Mouse (Mus musculus) heart, embryonic 10.5 days (tissue): ENCODE measurements around the gene Zglp1. TPM values are rescaled to one million over a fixed set of nuclear protein-coding genes. Genes with fewer than 3 reads are reported as not detected.

ENCODE experiments used
- DNase-seq: peaks from one replicate; pipeline ENCODE4 v3.0.0-alpha.2; 2017; ENCODE audit warnings: low spot score
- H3K27ac ChIP-seq: fragments of 300-500 bp; sonication (generic); 2 replicates; pipeline ENCODE4 v1.5.1; 2016; ENCODE audit warnings: mild to moderate bottlenecking
- H3K27me3 ChIP-seq: fragments of 300-500 bp; sonication (generic); 2 replicates; pipeline ENCODE4 v1.6.1; 2016; ENCODE audit warnings: mild to moderate bottlenecking; ENCODE audit not compliant: poor library complexity, insufficient read depth, severe bottlenecking
- H3K36me3 ChIP-seq: fragments of 300-500 bp; sonication (generic); 2 replicates; pipeline ENCODE4 v1.6.1; 2016; ENCODE audit warnings: mild to moderate bottlenecking, moderate library complexity
- H3K4me1 ChIP-seq: fragments of 300-500 bp; sonication (generic); 2 replicates; pipeline ENCODE4 v1.6.1; 2016; ENCODE audit warnings: mild to moderate bottlenecking
- H3K4me3 ChIP-seq: fragments of 300-500 bp; sonication (generic); 2 replicates; pipeline ENCODE4 v1.5.1; 2016; ENCODE audit warnings: mild to moderate bottlenecking, moderate library complexity
- H3K9me3 ChIP-seq: fragments of 300-500 bp; sonication (generic); 2 replicates; pipeline ENCODE4 v1.6.1; 2016; ENCODE audit warnings: mild to moderate bottlenecking, moderate library complexity
- WGBS: fragments of 180-500 bp; shearing (Covaris S2); methylation state at CpG from one replicate; pipeline ENCODE4 v1.1.7; 2016; 5-methylcytosine and 5-hydroxymethylcytosine counted together
- polyA plus RNA-seq: library from polyadenylated mRNA; unstranded; fragments of >200 nt; fragmentation: Nextera tagmentation; extraction: Ambion mirVana; gene quantifications from 2 replicates; pipeline ENCODE4 v1.2.1, GENCODE M21; 2016

Zglp1 gene
- polyA plus RNA-seq, 1 experiment from 2014 or later: 1.9 TPM

- peak; percentile 91 for DNase-seq
- Histone ChIP-seq H3K36me3 (no peaks in the 10 kb centered on the region), H3K27me3 (peaks cover 89% of the 10 kb centered on the region), H3K27ac (no peak overlapping the region), H3K4me1 (peaks cover 57% of the 10 kb centered on the region), H3K9me3 (no peaks in the 10 kb centered on the region), H3K4me3 (peak overlapping the region; percentile 66)
- WGBS: under 1% methylated on average over 13 of the region's 13 CpGs
These were observed 36.1 kb downstream of the Zglp1 start for GRCm38 (mm10) chr9:21030781-21031250.

GRCm38 (mm10) chr9:21030055-21030600, 36.8 kb downstream of the Zglp1 start:
- Histone ChIP-seq H3K27me3 (peaks cover 88% of the 10 kb centered on the region), H3K4me3 (peak overlapping the region; percentile 66), H3K9me3 (no peaks in the 10 kb centered on the region), H3K27ac (peak overlapping the region; percentile 84; the same call in 1 of the 2 replicates), H3K36me3 (no peaks in the 10 kb centered on the region), H3K4me1 (peaks cover 53% of the 10 kb centered on the region)
- WGBS: 18% methylated on average over 22 of the region's 22 CpGs
- no peak for DNase-seq

GRCm38 (mm10) chr9:21029291-21030054, 37.4 kb downstream of the Zglp1 start, which contains the start of gene Icam4:
Icam4 (plus strand) TSS chr9:21029373.
- peak within 1 kb of the TSS; percentile 84 for H3K27ac ChIP-seq
- H3K4me3 ChIP-seq: peak within 1 kb of the TSS; percentile 66
- H3K9me3 ChIP-seq: no peaks in the 10 kb centered on the region
- DNase-seq: peak; percentile 93
- WGBS: under 1% methylated on average over 37 of the region's 37 CpGs
- no peaks in the 10 kb centered on the region for H3K36me3 ChIP-seq
- H3K4me1 ChIP-seq: peaks cover 47% of the 10 kb centered on the region
- peaks cover 84% of the 10 kb centered on the region for H3K27me3 ChIP-seq

- DNase-seq: no peak
- Histone ChIP-seq H3K4me3 (peak overlapping the region; percentile 66; the same call in 1 of the 2 replicates), H3K27ac (peak overlapping the region; percentile 84; the same call in 1 of the 2 replicates), H3K4me1 (peaks cover 45% of the 10 kb centered on the region), H3K27me3 (peaks cover 77% of the 10 kb centered on the region), H3K9me3 (no peaks in the 10 kb centered on the region), H3K36me3 (no peaks in the 10 kb centered on the region)
- WGBS: 70% methylated on average over 6 of the region's 6 CpGs
These were observed 38.3 kb downstream of the Zglp1 start for GRCm38 (mm10) chr9:21028560-21029110.

DNA sequence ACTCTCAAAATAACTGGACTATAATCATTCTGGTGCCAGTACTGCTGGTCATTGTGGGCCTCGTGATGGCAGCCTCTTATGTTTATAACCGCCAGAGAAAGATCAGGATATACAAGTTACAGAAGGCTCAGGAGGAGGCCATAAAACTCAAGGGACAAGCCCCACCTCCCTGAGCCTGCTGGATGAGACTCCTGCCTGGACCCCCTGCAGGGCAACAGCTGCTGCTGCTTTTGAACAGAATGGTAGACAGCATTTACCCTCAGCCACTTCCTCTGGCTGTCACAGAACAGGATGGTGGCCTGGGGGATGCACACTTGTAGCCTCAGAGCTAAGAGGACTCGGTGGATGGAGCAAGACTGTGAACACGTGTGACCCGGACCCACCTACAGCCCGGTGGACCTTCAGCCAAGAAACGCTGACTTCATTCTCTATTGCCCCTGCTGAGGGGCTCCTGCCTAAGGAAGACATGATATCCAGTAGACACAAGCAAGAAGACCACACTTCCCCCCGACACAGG, 39.1 kb downstream of the Zglp1 start:
- H3K27ac ChIP-seq: no peak overlapping the region
- peaks cover 69% of the 10 kb centered on the region for H3K27me3 ChIP-seq
- H3K36me3 ChIP-seq: no peaks in the 10 kb centered on the region
- 45% methylated on average over 8 of the region's 8 CpGs for WGBS
- H3K9me3 ChIP-seq: no peaks in the 10 kb centered on the region
- peaks cover 37% of the 10 kb centered on the region for H3K4me1 ChIP-seq
- no peak for DNase-seq
- no peak overlapping the region for H3K4me3 ChIP-seq

GRCm38 (mm10) chr9:21026849-21027248, 40.0 kb downstream of the Zglp1 start:
- Histone ChIP-seq H3K4me3 (no peak overlapping the region), H3K36me3 (no peaks in the 10 kb centered on the region), H3K27me3 (peaks cover 59% of the 10 kb centered on the region), H3K27ac (no peak overlapping the region), H3K9me3 (no peaks in the 10 kb centered on the region), H3K4me1 (peaks cover 27% of the 10 kb centered on the region)
- WGBS: 69% methylated on average over 12 of the region's 12 CpGs
- DNase-seq: no peak

- WGBS: 63% methylated on average over 19 of the region's 19 CpGs
- Histone ChIP-seq H3K36me3 (no peaks in the 10 kb centered on the region), H3K4me1 (peaks cover 13% of the 10 kb centered on the region), H3K27ac (no peak overlapping the region), H3K9me3 (no peaks in the 10 kb centered on the region), H3K4me3 (no peak overlapping the region), H3K27me3 (peaks cover 50% of the 10 kb centered on the region)
- no peak for DNase-seq
These were observed 41.6 kb downstream of the Zglp1 start for GRCm38 (mm10) chr9:21025258-21025810.

GRCm38 (mm10) chr9:21022726-21023125, 44.2 kb downstream of the Zglp1 start:
- Histone ChIP-seq H3K4me3 (no peak overlapping the region), H3K4me1 (no peaks in the 10 kb centered on the region), H3K36me3 (no peaks in the 10 kb centered on the region), H3K27ac (no peak overlapping the region), H3K27me3 (peaks cover 43% of the 10 kb centered on the region), H3K9me3 (no peaks in the 10 kb centered on the region)
- DNase-seq: no peak
- 80% methylated on average over 1 of the region's 1 CpGs for WGBS

DNA sequence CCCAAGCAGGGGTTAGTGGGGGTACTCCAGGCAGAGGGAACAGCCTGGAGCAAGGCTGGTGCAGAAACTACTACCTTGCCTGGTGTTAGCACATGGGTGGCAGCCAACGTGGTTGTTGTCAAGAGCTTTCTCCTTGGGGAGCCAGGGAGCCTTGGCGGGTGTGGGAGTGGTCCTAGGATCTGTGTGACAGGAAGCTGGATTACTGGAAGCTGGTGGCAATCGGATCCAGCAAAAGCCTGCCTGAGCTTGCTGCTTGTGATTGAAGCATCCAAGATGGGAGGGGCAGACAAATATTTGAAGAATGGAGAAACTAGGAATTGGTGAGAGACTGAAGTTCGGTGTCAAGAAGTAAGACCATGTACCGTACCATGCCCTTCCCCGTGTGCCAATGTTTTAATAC, 44.6 kb downstream of the Zglp1 start:
- Histone ChIP-seq H3K27ac (no peak overlapping the region), H3K4me1 (no peaks in the 10 kb centered on the region), H3K27me3 (peaks cover 43% of the 10 kb centered on the region), H3K36me3 (no peaks in the 10 kb centered on the region), H3K4me3 (no peak overlapping the region), H3K9me3 (no peaks in the 10 kb centered on the region)
- DNase-seq: no peak
- WGBS: 53% methylated on average over 6 of the region's 6 CpGs

DNA sequence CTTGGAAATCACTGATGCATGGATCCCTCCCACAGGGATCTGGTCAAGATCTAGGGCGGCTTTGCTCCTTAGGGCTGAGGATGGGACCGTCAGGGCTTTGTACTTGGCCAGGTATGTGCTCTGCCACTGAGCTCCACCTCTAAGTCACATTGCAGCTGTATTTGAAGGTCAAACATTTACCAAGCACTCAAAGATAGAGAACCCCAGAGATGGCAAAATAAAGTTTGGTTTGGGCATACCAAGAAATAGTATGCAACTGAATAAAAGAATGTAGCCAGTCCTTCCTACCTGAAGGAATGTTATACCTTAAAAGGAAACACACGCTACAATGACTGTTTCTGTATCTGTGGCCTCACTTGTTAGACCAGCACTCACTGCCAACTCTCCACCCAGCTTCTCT, 45.5 kb downstream of the Zglp1 start:
- Histone ChIP-seq H3K9me3 (no peaks in the 10 kb centered on the region), H3K27ac (no peak overlapping the region), H3K4me3 (no peak overlapping the region), H3K36me3 (no peaks in the 10 kb centered on the region), H3K4me1 (peaks cover 5% of the 10 kb centered on the region; the same call in 1 of the 2 replicates), H3K27me3 (peaks cover 43% of the 10 kb centered on the region)
- DNase-seq: no peak
- WGBS: 79% methylated on average over 3 of the region's 3 CpGs

GRCm38 (mm10) chr9:21018600-21018999, 48.3 kb downstream of the Zglp1 start:
- WGBS: 80% methylated on average over 2 of the region's 2 CpGs

GRCm38 (mm10) chr9:21017177-21017575, 49.7 kb downstream of the Zglp1 start:
- Histone ChIP-seq H3K9me3 (no peaks in the 10 kb centered on the region), H3K27me3 (peaks cover 60% of the 10 kb centered on the region), H3K4me3 (peak overlapping the region; percentile 57), H3K36me3 (no peaks in the 10 kb centered on the region), H3K27ac (no peak overlapping the region), H3K4me1 (peaks cover 25% of the 10 kb centered on the region)
- WGBS: 27% methylated on average over 4 of the region's 4 CpGs
- DNase-seq: no peak

More at GRCm38 (mm10) chr9:21018600-21018999, 48.3 kb downstream of the Zglp1 start:
- peaks cover 23% of the 10 kb centered on the region for H3K4me1 ChIP-seq
- DNase-seq: no peak
- no peaks in the 10 kb centered on the region for H3K9me3 ChIP-seq
- H3K4me3 ChIP-seq: no peak overlapping the region
- no peak overlapping the region for H3K27ac ChIP-seq
- H3K27me3 ChIP-seq: peaks cover 58% of the 10 kb centered on the region
- no peaks in the 10 kb centered on the region for H3K36me3 ChIP-seq
